Mouse (Mus musculus) intestine, embryonic 16.5 days (tissue): ENCODE results near the gene Apol6. TPM values are rescaled to one million over a fixed set of nuclear protein-coding genes. Genes with fewer than 3 reads are reported as not detected.

Experiments
- ATAC-seq: fragments of 200-750 bp; cut with Nextera tagmentation; 2 replicates; pipeline ENCODE4 v1.8.0; 2017; ENCODE audit warnings: moderate TSS enrichment, moderate library complexity
- H3K27ac ChIP-seq: fragments of 300-500 bp; sonication (generic); 2 replicates; pipeline ENCODE4 v1.5.1; 2014; ENCODE audit warnings: mild to moderate bottlenecking, low read length
- H3K27me3 ChIP-seq: fragments of 300-500 bp; sonication (generic); replicated peaks from 2 replicates; pipeline ENCODE4 v1.6.1; 2014; ENCODE audit warnings: low read length, control low read depth, mixed read lengths; ENCODE audit not compliant: control insufficient read depth, insufficient read depth
- H3K36me3 ChIP-seq: fragments of 300-500 bp; sonication (generic); 2 replicates; pipeline ENCODE4 v1.6.1; 2014; ENCODE audit warnings: low read length, control low read depth; ENCODE audit not compliant: control insufficient read depth, insufficient read depth
- H3K4me1 ChIP-seq: fragments of 300-500 bp; sonication (generic); 2 replicates; pipeline ENCODE4 v1.6.1; 2014; ENCODE audit warnings: low read length, control low read depth, mixed read lengths; ENCODE audit not compliant: control insufficient read depth, insufficient read depth
- H3K4me2 ChIP-seq: fragments of 300-500 bp; sonication (generic); 2 replicates; pipeline ENCODE4 v1.6.1; 2014; ENCODE audit warnings: low read depth, low read length, control low read depth
- H3K4me3 ChIP-seq: fragments of 300-500 bp; sonication (generic); 2 replicates; pipeline ENCODE4 v1.5.1; 2014; ENCODE audit warnings: mild to moderate bottlenecking, low read length
- H3K9ac ChIP-seq: fragments of 300-500 bp; sonication (generic); 2 replicates; pipeline ENCODE4 v1.6.1; 2014; ENCODE audit warnings: low read depth, low read length
- H3K9me3 ChIP-seq: fragments of 300-500 bp; sonication (generic); 2 replicates; pipeline ENCODE4 v1.6.1; 2016; ENCODE audit warnings: low read length, control low read depth; ENCODE audit not compliant: control insufficient read depth
- WGBS: fragments of 180-500 bp; shearing (Covaris S2); extraction: QIAGEN DNeasy Blood & Tissue Kit; methylation state at CpG from one replicate; pipeline ENCODE4 v1.1.7; 2014; 5-methylcytosine and 5-hydroxymethylcytosine counted together
- polyA plus RNA-seq: library from polyadenylated mRNA; unstranded; fragments of >200 nt; fragmentation: Nextera tagmentation; extraction: Ambion mirVana; gene quantifications from 2 replicates; pipeline ENCODE4 v1.2.1, GENCODE M21; 2015

Apol6 gene
- polyA plus RNA-seq, 1 experiment from 2014 or later: 0.38 TPM

GRCm38 (mm10) chr15:77039211-77039700, 5.3 kb upstream of the Apol6 start:
- ATAC-seq: no peak
- H3K27ac ChIP-seq: no peak overlapping the region
- no peaks in the 10 kb centered on the region for H3K27me3 ChIP-seq
- no peak overlapping the region for H3K4me3 ChIP-seq
- no peak overlapping the region for H3K9ac ChIP-seq
- H3K36me3 ChIP-seq: no peaks in the 10 kb centered on the region
- H3K4me2 ChIP-seq: no peak overlapping the region
- peaks cover 23% of the 10 kb centered on the region for H3K4me1 ChIP-seq
- 71% methylated on average over 8 of the region's 9 CpGs for WGBS
- H3K9me3 ChIP-seq: no peaks in the 10 kb centered on the region

- Histone ChIP-seq H3K4me3 (no peak overlapping the region), H3K4me2 (no peak overlapping the region), H3K9ac (no peak overlapping the region), H3K27ac (no peak overlapping the region), H3K27me3 (no peaks in the 10 kb centered on the region), H3K9me3 (no peaks in the 10 kb centered on the region), H3K36me3 (no peaks in the 10 kb centered on the region), H3K4me1 (peaks cover 26% of the 10 kb centered on the region)
- no peak for ATAC-seq
- 75% methylated on average over 3 of the region's 3 CpGs for WGBS
These were observed 3.7 kb upstream of the Apol6 start for GRCm38 (mm10) chr15:77040784-77041183.

GRCm38 (mm10) chr15:77045609-77046008, 1.1 kb downstream of the Apol6 start:
- Histone ChIP-seq H3K4me2 (no peak overlapping the region), H3K27ac (no peak overlapping the region), H3K36me3 (no peaks in the 10 kb centered on the region), H3K4me1 (peaks cover 6% of the 10 kb centered on the region), H3K4me3 (no peak overlapping the region), H3K9ac (no peak overlapping the region), H3K9me3 (no peaks in the 10 kb centered on the region), H3K27me3 (no peaks in the 10 kb centered on the region)
- 39% methylated on average over 10 of the region's 10 CpGs for WGBS
- 0 out of 2 replicates have a peak, but pooled peaks have one; percentile 36 for ATAC-seq

- Histone ChIP-seq H3K4me3 (no peak within 1 kb of the TSS), H3K27ac (no peak within 1 kb of the TSS)
These were observed 6.0 kb downstream of the Apol6 start, which contains the start of gene Mb for GRCm38 (mm10) chr15:77050570-77050969. Mb (minus strand) TSS chr15:77050670.

GRCm38 (mm10) chr15:77052176-77052575, 7.6 kb downstream of the Apol6 start:
- no peak overlapping the region for H3K4me2 ChIP-seq
- no peak overlapping the region for H3K4me3 ChIP-seq
- ATAC-seq: no peak
- no peak overlapping the region for H3K27ac ChIP-seq
- H3K36me3 ChIP-seq: no peaks in the 10 kb centered on the region
- WGBS: 37% methylated on average over 1 of the region's 1 CpGs
- H3K27me3 ChIP-seq: no peaks in the 10 kb centered on the region
- H3K4me1 ChIP-seq: peaks cover 23% of the 10 kb centered on the region
- H3K9me3 ChIP-seq: no peaks in the 10 kb centered on the region
- H3K9ac ChIP-seq: no peak overlapping the region

More at GRCm38 (mm10) chr15:77050570-77050969, 6.0 kb downstream of the Apol6 start, which contains the start of gene Mb:
- Histone ChIP-seq H3K36me3 (no peaks in the 10 kb centered on the region), H3K4me1 (peaks cover 16% of the 10 kb centered on the region), H3K9me3 (no peaks in the 10 kb centered on the region), H3K9ac (no peak within 1 kb of the TSS), H3K27me3 (no peaks in the 10 kb centered on the region), H3K4me2 (no peak within 1 kb of the TSS)
- ATAC-seq: no peak
- WGBS: 93% methylated on average over 10 of the region's 10 CpGs

- Histone ChIP-seq H3K9ac (no peak overlapping the region), H3K9me3 (no peaks in the 10 kb centered on the region), H3K4me2 (no peak overlapping the region), H3K4me1 (peaks cover 23% of the 10 kb centered on the region), H3K27ac (no peak overlapping the region), H3K36me3 (no peaks in the 10 kb centered on the region), H3K27me3 (no peaks in the 10 kb centered on the region), H3K4me3 (no peak overlapping the region)
- 81% methylated on average over 1 of the region's 1 CpGs for WGBS
- ATAC-seq: no peak
These were observed 8.5 kb downstream of the Apol6 start for GRCm38 (mm10) chr15:77053021-77053420.

GRCm38 (mm10) chr15:77054611-77055175, 10.2 kb downstream of the Apol6 start:
- ATAC-seq: peak; percentile 59; the same call in 1 of the 2 replicates
- WGBS: 54% methylated on average over 5 of the region's 5 CpGs
- H3K36me3 ChIP-seq: no peaks in the 10 kb centered on the region
- no peak overlapping the region for H3K4me3 ChIP-seq
- peaks cover 23% of the 10 kb centered on the region for H3K4me1 ChIP-seq
- H3K4me2 ChIP-seq: no peak overlapping the region
- no peaks in the 10 kb centered on the region for H3K9me3 ChIP-seq
- peak overlapping the region; percentile 80 for H3K27ac ChIP-seq
- H3K27me3 ChIP-seq: no peaks in the 10 kb centered on the region
- H3K9ac ChIP-seq: 0 out of 2 replicates have a peak overlapping the region, but pooled peaks have one; percentile 16

GRCm38 (mm10) chr15:77056001-77056790, 11.7 kb downstream of the Apol6 start:
- 34% methylated on average over 6 of the region's 6 CpGs for WGBS
- no peak overlapping the region for H3K4me3 ChIP-seq
- no peaks in the 10 kb centered on the region for H3K9me3 ChIP-seq
- 0 out of 2 replicates have a peak overlapping the region, but pooled peaks have one; percentile 14 for H3K9ac ChIP-seq
- ATAC-seq: peak; percentile 60
- no peaks in the 10 kb centered on the region for H3K36me3 ChIP-seq
- H3K4me2 ChIP-seq: no peak overlapping the region
- peaks cover 23% of the 10 kb centered on the region for H3K4me1 ChIP-seq
- no peaks in the 10 kb centered on the region for H3K27me3 ChIP-seq
- peak overlapping the region; percentile 64 for H3K27ac ChIP-seq

GRCm38 (mm10) chr15:77056791-77057051, 12.2 kb downstream of the Apol6 start:
- ATAC-seq: 0 out of 2 replicates have a peak, but pooled peaks have one; percentile 3
- Histone ChIP-seq H3K4me1 (peaks cover 23% of the 10 kb centered on the region), H3K4me3 (no peak overlapping the region), H3K36me3 (no peaks in the 10 kb centered on the region), H3K27me3 (no peaks in the 10 kb centered on the region), H3K9me3 (no peaks in the 10 kb centered on the region), H3K4me2 (no peak overlapping the region), H3K27ac (peak overlapping the region; percentile 64), H3K9ac (0 out of 2 replicates have a peak overlapping the region, but pooled peaks have one; percentile 14)
- WGBS: 50% methylated on average over 3 of the region's 3 CpGs
